Mouse (Mus musculus) hindbrain, embryonic 10.5 days (tissue): ENCODE data around the gene Clic4. TPM values are rescaled to one million over a fixed set of nuclear protein-coding genes. Genes with fewer than 3 reads are reported as not detected.

ENCODE experiments used
- DNase-seq: peaks from one replicate; pipeline ENCODE4 v3.0.0-alpha.2; 2017; ENCODE audit warnings: low spot score
- H3K27ac ChIP-seq: fragments of 300-500 bp; sonication (generic); 2 replicates; pipeline ENCODE4 v1.5.1; 2016; ENCODE audit warnings: mild to moderate bottlenecking, moderate library complexity
- H3K27me3 ChIP-seq: fragments of 300-500 bp; sonication (generic); 2 replicates; pipeline ENCODE4 v1.6.1; 2016; ENCODE audit warnings: mild to moderate bottlenecking; ENCODE audit not compliant: poor library complexity, insufficient read depth, severe bottlenecking
- H3K36me3 ChIP-seq: fragments of 300-500 bp; sonication (generic); 2 replicates; pipeline ENCODE4 v1.6.1; 2016; ENCODE audit warnings: mild to moderate bottlenecking, moderate library complexity
- H3K4me1 ChIP-seq: fragments of 300-500 bp; sonication (generic); replicated peaks from 2 replicates; pipeline ENCODE4 v1.6.1; 2016; ENCODE audit warnings: mild to moderate bottlenecking
- H3K4me3 ChIP-seq: fragments of 300-500 bp; sonication (generic); 2 replicates; pipeline ENCODE4 v1.5.1; 2016; ENCODE audit warnings: mild to moderate bottlenecking, moderate library complexity
- H3K9me3 ChIP-seq: fragments of 300-500 bp; sonication (generic); 2 replicates; pipeline ENCODE4 v1.6.1; 2016; ENCODE audit warnings: mild to moderate bottlenecking, moderate library complexity
- WGBS: fragments of 180-500 bp; shearing (Covaris S2); methylation state at CpG from one replicate; pipeline ENCODE4 v1.1.7; 2016; 5-methylcytosine and 5-hydroxymethylcytosine counted together
- polyA plus RNA-seq: library from polyadenylated mRNA; unstranded; fragments of >200 nt; fragmentation: Nextera tagmentation; extraction: Ambion mirVana; gene quantifications from 2 replicates; pipeline ENCODE4 v1.2.1, GENCODE M21; 2016

Gene Clic4
- polyA plus RNA-seq, 1 experiment from 2014 or later = 184 TPM

GRCm38 (mm10) chr4:135248250-135249018 is 24.2 kb downstream of the Clic4 start:
- Histone ChIP-seq H3K9me3 (peaks cover 3% of the 10 kb centered on the region; the same call in 1 of the 2 replicates), H3K27me3 (no peaks in the 10 kb centered on the region), H3K4me3 (no peak overlapping the region), H3K4me1 (peaks cover 45% of the 10 kb centered on the region), H3K36me3 (peaks cover 38% of the 10 kb centered on the region), H3K27ac (no peak overlapping the region)
- 69% methylated on average over 9 of the region's 9 CpGs for WGBS
- no peak for DNase-seq

GRCm38 (mm10) chr4:135246866-135247756 is 25.5 kb downstream of the Clic4 start:
- H3K36me3 ChIP-seq = peaks cover 35% of the 10 kb centered on the region
- H3K27ac ChIP-seq = no peak overlapping the region
- peaks cover 3% of the 10 kb centered on the region; the same call in 1 of the 2 replicates for H3K9me3 ChIP-seq
- no peaks in the 10 kb centered on the region for H3K27me3 ChIP-seq
- peaks cover 32% of the 10 kb centered on the region for H3K4me1 ChIP-seq
- DNase-seq = no peak
- 71% methylated on average over 23 of the region's 23 CpGs for WGBS
- H3K4me3 ChIP-seq = no peak overlapping the region

- Histone ChIP-seq H3K4me3 (no peak overlapping the region), H3K9me3 (peaks cover 3% of the 10 kb centered on the region; the same call in 1 of the 2 replicates), H3K4me1 (peaks cover 32% of the 10 kb centered on the region), H3K36me3 (peaks cover 34% of the 10 kb centered on the region), H3K27me3 (no peaks in the 10 kb centered on the region), H3K27ac (no peak overlapping the region)
- 97% methylated on average over 2 of the region's 2 CpGs for WGBS
- no peak for DNase-seq
Observed at GRCm38 (mm10) chr4:135246444-135246843, 26.2 kb downstream of the Clic4 start.

- Histone ChIP-seq H3K4me3 (no peak overlapping the region), H3K27ac (no peak overlapping the region), H3K9me3 (peaks cover 3% of the 10 kb centered on the region; the same call in 1 of the 2 replicates), H3K27me3 (no peaks in the 10 kb centered on the region), H3K36me3 (peaks cover 28% of the 10 kb centered on the region), H3K4me1 (peaks cover 38% of the 10 kb centered on the region)
- DNase-seq = no peak
- 94% methylated on average over 11 of the region's 11 CpGs for WGBS
Observed at GRCm38 (mm10) chr4:135245841-135246240, 26.8 kb downstream of the Clic4 start.

- H3K4me3 ChIP-seq = no peak overlapping the region
- H3K36me3 ChIP-seq = peaks cover 17% of the 10 kb centered on the region
- DNase-seq = no peak
- H3K27ac ChIP-seq = no peak overlapping the region
- WGBS = 88% methylated on average over 3 of the region's 3 CpGs
- peaks cover 3% of the 10 kb centered on the region; the same call in 1 of the 2 replicates for H3K9me3 ChIP-seq
- peaks cover 44% of the 10 kb centered on the region for H3K4me1 ChIP-seq
- H3K27me3 ChIP-seq = no peaks in the 10 kb centered on the region
Observed at GRCm38 (mm10) chr4:135244335-135244734, 28.3 kb downstream of the Clic4 start.

GRCm38 (mm10) chr4:135242913-135243541 is 29.6 kb downstream of the Clic4 start:
- Histone ChIP-seq H3K27me3 (no peaks in the 10 kb centered on the region), H3K36me3 (peaks cover 25% of the 10 kb centered on the region), H3K4me1 (peaks cover 40% of the 10 kb centered on the region), H3K4me3 (no peak overlapping the region), H3K9me3 (no peaks in the 10 kb centered on the region), H3K27ac (no peak overlapping the region)
- 83% methylated on average over 7 of the region's 7 CpGs for WGBS
- DNase-seq = no peak

- 94% methylated on average over 5 of the region's 5 CpGs for WGBS
- Histone ChIP-seq H3K4me1 (peaks cover 33% of the 10 kb centered on the region), H3K4me3 (no peak overlapping the region), H3K9me3 (no peaks in the 10 kb centered on the region), H3K36me3 (peaks cover 31% of the 10 kb centered on the region), H3K27me3 (no peaks in the 10 kb centered on the region), H3K27ac (no peak overlapping the region)
- no peak for DNase-seq
Observed at GRCm38 (mm10) chr4:135242383-135242782, 30.2 kb downstream of the Clic4 start.

- Histone ChIP-seq H3K27ac (no peak overlapping the region), H3K9me3 (no peaks in the 10 kb centered on the region), H3K27me3 (no peaks in the 10 kb centered on the region), H3K4me3 (no peak overlapping the region), H3K4me1 (peaks cover 26% of the 10 kb centered on the region), H3K36me3 (peaks cover 38% of the 10 kb centered on the region)
- no peak for DNase-seq
- WGBS = 54% methylated on average over 5 of the region's 5 CpGs
Observed at GRCm38 (mm10) chr4:135241669-135242068, 30.9 kb downstream of the Clic4 start.

- no peak overlapping the region; the same call in 1 of the 2 replicates for H3K27ac ChIP-seq
- peaks cover 44% of the 10 kb centered on the region for H3K36me3 ChIP-seq
- H3K9me3 ChIP-seq = no peaks in the 10 kb centered on the region
- WGBS = 85% methylated on average over 5 of the region's 5 CpGs
- peaks cover 21% of the 10 kb centered on the region for H3K4me1 ChIP-seq
- H3K4me3 ChIP-seq = no peak overlapping the region
- no peaks in the 10 kb centered on the region for H3K27me3 ChIP-seq
- no peak for DNase-seq
Observed at GRCm38 (mm10) chr4:135241106-135241505, 31.5 kb downstream of the Clic4 start.

- WGBS = 84% methylated on average over 3 of the region's 3 CpGs
- DNase-seq = no peak
- no peaks in the 10 kb centered on the region for H3K9me3 ChIP-seq
- no peaks in the 10 kb centered on the region for H3K27me3 ChIP-seq
- H3K4me3 ChIP-seq = no peak overlapping the region
- H3K27ac ChIP-seq = no peak overlapping the region
- H3K4me1 ChIP-seq = peaks cover 17% of the 10 kb centered on the region
- peaks cover 52% of the 10 kb centered on the region for H3K36me3 ChIP-seq
Observed at GRCm38 (mm10) chr4:135240329-135240728, 32.3 kb downstream of the Clic4 start.

GRCm38 (mm10) chr4:135238706-135239510 is 33.7 kb downstream of the Clic4 start:
- no peaks in the 10 kb centered on the region for H3K27me3 ChIP-seq
- 79% methylated on average over 13 of the region's 13 CpGs for WGBS
- no peak overlapping the region for H3K4me3 ChIP-seq
- H3K9me3 ChIP-seq = no peaks in the 10 kb centered on the region
- peaks cover 58% of the 10 kb centered on the region for H3K36me3 ChIP-seq
- peaks cover 17% of the 10 kb centered on the region for H3K4me1 ChIP-seq
- no peak overlapping the region for H3K27ac ChIP-seq
- no peak for DNase-seq

- DNase-seq = no peak
- Histone ChIP-seq H3K4me3 (no peak overlapping the region), H3K9me3 (no peaks in the 10 kb centered on the region), H3K27me3 (no peaks in the 10 kb centered on the region), H3K27ac (no peak overlapping the region), H3K4me1 (peaks cover 15% of the 10 kb centered on the region), H3K36me3 (peaks cover 68% of the 10 kb centered on the region)
- WGBS = 95% methylated on average over 4 of the region's 4 CpGs
Observed at GRCm38 (mm10) chr4:135236658-135237057, 36.0 kb downstream of the Clic4 start.
